18 mouse cellular contexts compared by ENCODE assay signal in the genomic region with DNA sequence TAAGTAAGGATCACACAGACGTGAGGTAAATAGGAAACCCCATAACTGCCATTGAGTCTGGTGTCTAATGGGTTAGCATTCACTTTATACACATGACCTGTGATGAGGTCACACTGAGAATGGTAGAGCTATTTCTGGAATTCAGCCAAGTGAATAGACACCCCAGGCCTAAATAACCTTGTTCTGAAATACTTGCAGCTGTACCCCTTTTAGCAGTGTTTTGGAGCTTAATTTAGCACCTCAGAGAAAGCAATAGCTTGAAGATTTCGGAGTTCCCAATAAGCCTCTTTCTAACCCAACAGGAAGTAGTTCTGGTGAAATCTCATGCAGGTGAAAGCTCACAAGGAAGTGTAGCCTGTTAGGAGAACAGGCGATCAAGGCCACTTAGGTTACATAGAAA. TPM values are rescaled to one million over a fixed set of nuclear protein-coding genes. Genes with fewer than 3 reads are reported as not detected.
DNase-seq lines count a peak whose midpoint lies in the region; ATAC-seq and TF ChIP-seq lines count a peak whose summit lies in the region.
"Had no signal": no experiment of that assay in that cellular context is flagged by ENCODE, and none has a peak within 500 bp of the region (broad histone marks: within the 10 kb centered on the region; RNA-seq: fewer than 3 reads in every experiment).

Ackr4 (minus strand) TSS at position 101 of the 400 bp plus-strand sequence.

- no peak within 1 kb of the TSS for H3K9ac ChIP-seq in hindbrain, postnatal 0 days (replicated peaks; ENCODE audit: low read length)
- H3K9ac ChIP-seq in hindbrain, embryonic 11.5 days (ENCODE audit: low read depth, low read length): no peak within 1 kb of the TSS
- 0 out of 2 replicates have a peak within 1 kb of the TSS, but pooled peaks have one; percentile 19 for H3K9ac ChIP-seq in stomach, embryonic 16.5 days (ENCODE audit: low read length)
- no peak within 1 kb of the TSS for H3K9ac ChIP-seq in stomach, postnatal 0 days (ENCODE audit: low read length)
- no peak within 1 kb of the TSS for H3K9ac ChIP-seq in midbrain, embryonic 15.5 days
- H3K9ac ChIP-seq: liver, embryonic 13.5 days had no signal

- TF ChIP-seq CTCF in hindbrain, postnatal 0 days (IDR thresholded peaks at IDR 0.05; ENCODE audit: low read depth): no peak
- no peak for TF ChIP-seq CTCF in stomach, postnatal 0 days (IDR thresholded peaks at IDR 0.05; ENCODE audit: low read depth)

- H3K4me2 ChIP-seq in hindbrain, postnatal 0 days (ENCODE audit: low read depth, low read length): no peak within 1 kb of the TSS
- H3K4me2 ChIP-seq in hindbrain, embryonic 11.5 days (replicated peaks; ENCODE audit: low read depth, low read length): no peak within 1 kb of the TSS
- H3K4me2 ChIP-seq in stomach, embryonic 16.5 days (ENCODE audit: low read depth, low read length): no peak within 1 kb of the TSS
- H3K4me2 ChIP-seq in stomach, postnatal 0 days (replicated peaks; ENCODE audit: low read depth): no peak within 1 kb of the TSS
- no peak within 1 kb of the TSS for H3K4me2 ChIP-seq in midbrain, embryonic 15.5 days
- H3K4me2 ChIP-seq: liver, embryonic 13.5 days had no signal

- H3K27me3 ChIP-seq in hindbrain, postnatal 0 days (ENCODE audit: insufficient read depth, low read length): no peaks in the 10 kb centered on the region
- no peaks in the 10 kb centered on the region for H3K27me3 ChIP-seq in hindbrain, embryonic 11.5 days (ENCODE audit: control insufficient read depth, insufficient read depth, low read length)
- no peaks in the 10 kb centered on the region for H3K27me3 ChIP-seq in stomach, embryonic 16.5 days (ENCODE audit: control insufficient read depth, insufficient read depth, low read length)
- no peaks in the 10 kb centered on the region for H3K27me3 ChIP-seq in stomach, postnatal 0 days (ENCODE audit: control insufficient read depth, insufficient read depth, low read length)
- H3K27me3 ChIP-seq in midbrain, embryonic 15.5 days (replicated peaks): no peaks in the 10 kb centered on the region
- H3K27me3 ChIP-seq: liver, embryonic 13.5 days had no signal

- no peaks in the 10 kb centered on the region for H3K36me3 ChIP-seq in hindbrain, postnatal 0 days (ENCODE audit: insufficient read depth, low read length)
- no peaks in the 10 kb centered on the region for H3K36me3 ChIP-seq in hindbrain, embryonic 11.5 days (ENCODE audit: control insufficient read depth, insufficient read depth, low read length)
- no peaks in the 10 kb centered on the region for H3K36me3 ChIP-seq in stomach, embryonic 16.5 days (ENCODE audit: control insufficient read depth, insufficient read depth, low read length)
- H3K36me3 ChIP-seq in stomach, postnatal 0 days (ENCODE audit: control insufficient read depth, insufficient read depth, low read length): no peaks in the 10 kb centered on the region
- no peaks in the 10 kb centered on the region for H3K36me3 ChIP-seq in midbrain, embryonic 15.5 days (replicated peaks)
- H3K36me3 ChIP-seq: liver, embryonic 13.5 days had no signal

- H3K27ac ChIP-seq in hindbrain, postnatal 0 days: peak within 1 kb of the TSS; percentile 48
- H3K27ac ChIP-seq in hindbrain, embryonic 11.5 days (ENCODE audit: low read depth, low read length): no peak within 1 kb of the TSS
- H3K27ac ChIP-seq in stomach, embryonic 16.5 days (ENCODE audit: low read length): no peak within 1 kb of the TSS
- no peak within 1 kb of the TSS for H3K27ac ChIP-seq in stomach, postnatal 0 days (replicated peaks)
- H3K27ac ChIP-seq in midbrain, embryonic 15.5 days: peak within 1 kb of the TSS; percentile 60
- H3K27ac ChIP-seq: liver, embryonic 13.5 days had no signal

- no peak within 1 kb of the TSS for H3K4me3 ChIP-seq in hindbrain, postnatal 0 days (ENCODE audit: low read length)
- H3K4me3 ChIP-seq in hindbrain, embryonic 11.5 days (ENCODE audit: low read depth, low read length): no peak within 1 kb of the TSS
- H3K4me3 ChIP-seq in stomach, embryonic 16.5 days (replicated peaks; ENCODE audit: low read length): no peak within 1 kb of the TSS
- H3K4me3 ChIP-seq in stomach, postnatal 0 days (ENCODE audit: low read depth, low read length): no peak within 1 kb of the TSS
- no peak within 1 kb of the TSS for H3K4me3 ChIP-seq in midbrain, embryonic 15.5 days
- H3K4me3 ChIP-seq: liver, embryonic 13.5 days had no signal

- H3K4me1 ChIP-seq in hindbrain, postnatal 0 days (ENCODE audit: insufficient read depth, low read length): no peaks in the 10 kb centered on the region; the same call in 1 of the 2 replicates
- no peaks in the 10 kb centered on the region for H3K4me1 ChIP-seq in hindbrain, embryonic 11.5 days (replicated peaks; ENCODE audit: control insufficient read depth, insufficient read depth, low read length)
- peaks cover 18% of the 10 kb centered on the region for H3K4me1 ChIP-seq in stomach, embryonic 16.5 days (ENCODE audit: control insufficient read depth, insufficient read depth, low read length)
- H3K4me1 ChIP-seq in stomach, postnatal 0 days (replicated peaks; ENCODE audit: control insufficient read depth, insufficient read depth): 0 out of 2 replicates have a peak, but pooled peaks cover 2% of the 10 kb centered on the region
- H3K4me1 ChIP-seq in midbrain, embryonic 15.5 days: peaks cover 9% of the 10 kb centered on the region; the same call in 1 of the 2 replicates
- H3K4me1 ChIP-seq: liver, embryonic 13.5 days had no signal

- H3K9me3 ChIP-seq in hindbrain, postnatal 0 days (ENCODE audit: low read length): no peaks in the 10 kb centered on the region
- no peaks in the 10 kb centered on the region for H3K9me3 ChIP-seq in hindbrain, embryonic 11.5 days (ENCODE audit: control insufficient read depth, low read length)
- no peaks in the 10 kb centered on the region for H3K9me3 ChIP-seq in stomach, embryonic 16.5 days (replicated peaks; ENCODE audit: control insufficient read depth, low read length)
- no peaks in the 10 kb centered on the region for H3K9me3 ChIP-seq in stomach, postnatal 0 days (ENCODE audit: control insufficient read depth, low read length)
- no peaks in the 10 kb centered on the region for H3K9me3 ChIP-seq in midbrain, embryonic 15.5 days
- H3K9me3 ChIP-seq: G1E; liver, embryonic 13.5 days had no signal

- ATAC-seq in hindbrain, postnatal 0 days: no peak
- ATAC-seq in hindbrain, embryonic 11.5 days (ENCODE audit: low FRiP score): no peak
- no peak for ATAC-seq in stomach, embryonic 16.5 days (ENCODE audit: insufficient read depth, low FRiP score)
- ATAC-seq in stomach, postnatal 0 days (ENCODE audit: low FRiP score, low TSS enrichment): no peak
- ATAC-seq in midbrain, embryonic 15.5 days (replicated peaks): no peak
- ATAC-seq: CD4-positive, CD25-positive, alpha-beta regulatory T cell, adult 4 months had no signal

- WGBS in hindbrain, postnatal 0 days: 68% methylated on average over 3 of the region's 3 CpGs
- WGBS in hindbrain, embryonic 11.5 days: 71% methylated on average over 3 of the region's 3 CpGs
- WGBS in stomach, embryonic 16.5 days: 80% methylated on average over 3 of the region's 3 CpGs
- WGBS in stomach, postnatal 0 days: 74% methylated on average over 3 of the region's 3 CpGs
- 74% methylated on average over 3 of the region's 3 CpGs for WGBS in midbrain, embryonic 15.5 days

- peak; percentile 5 for DNase-seq in embryo, embryonic 10.5 days (ENCODE audit: low spot score)
- DNase-seq in embryo, embryonic 10 days (ENCODE audit: low spot score): no peak
- no peak for DNase-seq in hindbrain, postnatal 0 days (ENCODE audit: low spot score)
- DNase-seq in hindbrain, embryonic 11.5 days (ENCODE audit: low spot score): no peak
- DNase-seq in stomach, postnatal 0 days (ENCODE audit: low spot score): no peak
- no peak for DNase-seq in adrenal gland, adult (ENCODE audit: inconsistent age in 2 of 2, low spot score in 1 of 2)
- DNase-seq: cerebellum, postnatal 10 days; heart, adult 18-20 months; layer of hippocampus, postnatal 36 days; left cerebral cortex, postnatal 4 days; liver, embryonic 13.5 days; right cerebral cortex, postnatal 25 days had no signal

- no peak for TF ChIP-seq EP300 in stomach, postnatal 0 days (optimal IDR thresholded peaks at IDR 0.05)

RNA-seq across cellular contexts. Expression of gene Ackr4, which starts in this region (rescaled TPM):
- total RNA-seq in hindbrain, postnatal 0 days (2014; rRNA removed): 0.54 and 1.3 TPM in 2 replicates
- 0.93 and 1.0 TPM in 2 replicates for polyA plus RNA-seq in hindbrain, postnatal 0 days (2015; fragmentation: Nextera tagmentation; extraction: Ambion mirVana)
- 0.31 and 0.38 TPM in 2 replicates for polyA plus RNA-seq in hindbrain, embryonic 11.5 days (2014; fragmentation: Nextera tagmentation; extraction: Ambion mirVana)
- polyA plus RNA-seq in stomach, embryonic 16.5 days (2015; fragmentation: Nextera tagmentation; extraction: Ambion mirVana): 3.6 and 4.9 TPM in 2 replicates
- polyA plus RNA-seq in stomach, postnatal 0 days (2015; fragmentation: Nextera tagmentation; extraction: Ambion mirVana): 3.1 and 3.6 TPM in 2 replicates
- polyA plus RNA-seq in midbrain, embryonic 15.5 days (2015; fragmentation: Nextera tagmentation; extraction: Ambion mirVana): 0.80 and 1.1 TPM in 2 replicates
- total RNA-seq: adrenal gland, adult 18-20 months; layer of hippocampus, postnatal 36 days; megakaryocyte progenitor cell, adult 5-6 weeks had no signal
- polyA plus RNA-seq: G1E had no signal

Comparison
In these comparisons a context has a peak if more than half of its experiments do, and no peak if none do; other contexts are left out.
1. H3K27ac ChIP-seq: peak in hindbrain, postnatal 0 days (single experiment) and midbrain, embryonic 15.5 days (single experiment); none in hindbrain, embryonic 11.5 days (single experiment), stomach, embryonic 16.5 days (single experiment) and stomach, postnatal 0 days (single experiment).